Mouse (Mus musculus) embryonic stem cell, embryonic (primary cell): ENCODE measurements around the gene Pm20d2.

Experiments used
- CTCF ChIA-PET, 4 experiments: fragments of 300-600 bp in 2 of 4; fragments of 350-600 bp in 2 of 4; sonication (Branson Sonifier 250); formaldehyde crosslinking; loops; one replicate each; lab custom pipeline; 2022; ENCODE audit warnings: inconsistent platforms in 2 of 4; lab: Charles Lee
- POLR2A ChIA-PET, 4 experiments: fragments of 300-600 bp in 2 of 4; fragments of 350-600 bp in 2 of 4; sonication (Branson Sonifier 250); formaldehyde crosslinking; loops; one replicate each; lab custom pipeline; 2022; ENCODE audit warnings: antibody characterized with exemption in 4 of 4, inconsistent platforms in 1 of 4; lab: Charles Lee

Gene Pm20d2

GRCm38 (mm10) chr4:33189735-33190036 lies at the start of gene Pm20d2:
TSS of gene Pm20d2 (minus strand) at chr4:33189737.
- CTCF ChIA-PET = interaction anchor here in 3 of 4 experiments (0.6 to 2.1 kb wide), 15 partner anchors 8 to 1108 kb away, joined by 3 to 11 read pairs (median 4); no protein-coding TSS in a partner anchor
- POLR2A ChIA-PET = interaction anchor here (0.6 to 3.4 kb wide), 45 partner anchors 9 to 781 kb away, joined by 3 to 30 read pairs (median 4); partner anchors contain the start of genes Srsf12 (in 2 of the 4), Ankrd6 (in 1 of the 4) and Rngtt (in 1 of the 4)

GRCm38 (mm10) chr4:33230881-33231280 lies 41.3 kb upstream of the Pm20d2 start:
- ChIA-PET POLR2A (interaction anchor here in 2 of 4 experiments (0.9 to 2.3 kb wide), 9 partner anchors 10 to 29 kb away, joined by 3 to 9 read pairs (median 3); no protein-coding TSS in a partner anchor), CTCF (no interaction called here)

GRCm38 (mm10) chr4:33229639-33230038 lies 40.1 kb upstream of the Pm20d2 start:
- POLR2A ChIA-PET = interaction anchor here in 1 of 4 experiments (1.4 to 1.9 kb wide), 3 partner anchors 8 to 27 kb away, joined by 3 to 6 read pairs (median 3); no protein-coding TSS in a partner anchor
- CTCF ChIA-PET = interaction anchor here in 1 of 4 experiments (0.6 kb wide), 1 partner anchor 19 kb away, joined by 3 read pairs; no protein-coding TSS in a partner anchor

- POLR2A ChIA-PET = no interaction called here
Observed at GRCm38 (mm10) chr4:33227164-33227563, 37.6 kb upstream of the Pm20d2 start.

GRCm38 (mm10) chr4:33224003-33224675 lies 34.6 kb upstream of the Pm20d2 start:
- ChIA-PET POLR2A (interaction anchor here in 3 of 4 experiments (0.6 to 1.9 kb wide), 8 partner anchors 14 to 274 kb away, joined by 3 to 12 read pairs (median 4); partner anchors contain the start of genes Rngtt (in 1 of the 3) and Srsf12 (in 1 of the 3)), CTCF (interaction anchor here in 1 of 4 experiments (0.6 kb wide), 1 partner anchor 353 kb away, joined by 5 read pairs; no protein-coding TSS in a partner anchor)

More at GRCm38 (mm10) chr4:33227164-33227563, 37.6 kb upstream of the Pm20d2 start:
- CTCF ChIA-PET = interaction anchor here in 1 of 4 experiments (0.7 kb wide), 2 partner anchors 17 to 198 kb away, joined by 3 read pairs; no protein-coding TSS in a partner anchor

- ChIA-PET CTCF (no interaction called here), POLR2A (interaction anchor here in 2 of 4 experiments (0.6 to 1.6 kb wide), 7 partner anchors 9 to 94 kb away, joined by 3 to 6 read pairs (median 4); partner anchors contain the start of gene Srsf12 (in 1 of the 2))
Observed at GRCm38 (mm10) chr4:33221847-33222246, 32.3 kb upstream of the Pm20d2 start.

- ChIA-PET CTCF (interaction anchor here (0.6 to 1.2 kb wide), 7 partner anchors 18 to 822 kb away, joined by 3 to 4 read pairs (median 3); no protein-coding TSS in a partner anchor), POLR2A (interaction anchor here in 3 of 4 experiments (0.5 to 2.5 kb wide), 18 partner anchors 9 to 703 kb away, joined by 3 to 12 read pairs (median 5); partner anchors contain the start of genes Pm20d2 (in 2 of the 3) and Rngtt (in 1 of the 3))
Observed at GRCm38 (mm10) chr4:33208881-33209841, 19.6 kb upstream of the Pm20d2 start, which contains the start of gene Srsf12. TSS of gene Srsf12 (plus strand) at chr4:33208991.

GRCm38 (mm10) chr4:33207551-33207950 lies 18.0 kb upstream of the Pm20d2 start:
- POLR2A ChIA-PET = interaction anchor here in 3 of 4 experiments (0.9 to 2.5 kb wide), 8 partner anchors 10 to 103 kb away, joined by 3 to 12 read pairs (median 5); partner anchors contain the start of genes Pm20d2 (in 1 of the 3) and Rngtt (in 1 of the 3)
- CTCF ChIA-PET = interaction anchor here in 3 of 4 experiments (0.7 to 1.4 kb wide), 3 partner anchors 85 to 117 kb away, joined by 3 to 6 read pairs (median 4); no protein-coding TSS in a partner anchor

- CTCF ChIA-PET = interaction anchor here in 3 of 4 experiments (0.5 to 2.2 kb wide), 12 partner anchors 10 to 667 kb away, joined by 3 to 12 read pairs (median 4); partner anchors contain the start of gene Pm20d2 (in 1 of the 3)
- POLR2A ChIA-PET = interaction anchor here in 2 of 4 experiments (0.7 to 1.5 kb wide), 3 partner anchors 15 to 16 kb away, joined by 3 read pairs; partner anchors contain the start of gene Pm20d2 (in 2 of the 2)
Observed at GRCm38 (mm10) chr4:33204682-33205081, 15.1 kb upstream of the Pm20d2 start.

GRCm38 (mm10) chr4:33198117-33198516 lies 8.6 kb upstream of the Pm20d2 start:
- CTCF ChIA-PET = interaction anchor here in 2 of 4 experiments (0.5 to 1.1 kb wide), 2 partner anchors 9 to 254 kb away, joined by 4 to 6 read pairs; partner anchors contain the start of gene Pm20d2 (in 1 of the 2)
- POLR2A ChIA-PET = interaction anchor here in 2 of 4 experiments (0.5 to 0.7 kb wide), 4 partner anchors 8 to 146 kb away, joined by 3 to 4 read pairs (median 4); partner anchors contain the start of gene Pm20d2 (in 1 of the 2)

- ChIA-PET CTCF (interaction anchor here in 3 of 4 experiments (0.6 to 2.1 kb wide), 15 partner anchors 9 to 1108 kb away, joined by 3 to 6 read pairs (median 4); no protein-coding TSS in a partner anchor), POLR2A (interaction anchor here (0.6 to 3.4 kb wide), 62 partner anchors 8 to 781 kb away, joined by 3 to 30 read pairs (median 4); partner anchors contain the start of genes Rngtt (in 2 of the 4), Srsf12 (in 2 of the 4), Ankrd6 (in 1 of the 4) and Casp8ap2 (in 1 of the 4))
Observed at GRCm38 (mm10) chr4:33188781-33189734, 479 bp downstream of the Pm20d2 start.

GRCm38 (mm10) chr4:33188164-33188563 lies 1.4 kb downstream of the Pm20d2 start:
- CTCF ChIA-PET = interaction anchor here in 2 of 4 experiments (0.6 to 2.1 kb wide), 5 partner anchors 8 to 64 kb away, joined by 3 to 6 read pairs (median 4); partner anchors contain the start of gene Srsf12 (in 1 of the 2)

GRCm38 (mm10) chr4:33183477-33183876 lies 6.1 kb downstream of the Pm20d2 start:
- CTCF ChIA-PET = no interaction called here
- POLR2A ChIA-PET = no interaction called here

More at GRCm38 (mm10) chr4:33188164-33188563, 1.4 kb downstream of the Pm20d2 start:
- POLR2A ChIA-PET = interaction anchor here in 3 of 4 experiments (0.6 to 3.4 kb wide), 32 partner anchors 7 to 601 kb away, joined by 3 to 30 read pairs (median 4); partner anchors contain the start of genes Rngtt (in 2 of the 3), Casp8ap2 (in 1 of the 3), Lyrm2 (in 1 of the 3) and Pnrc1 (in 1 of the 3)

GRCm38 (mm10) chr4:33152087-33153038 lies 37.2 kb downstream of the Pm20d2 start:
- POLR2A ChIA-PET = interaction anchor here in 3 of 4 experiments (0.5 to 1.7 kb wide), 4 partner anchors 14 to 95 kb away, joined by 3 to 6 read pairs (median 4); partner anchors contain the start of gene Pm20d2 (in 1 of the 3)
- CTCF ChIA-PET = interaction anchor here in 1 of 4 experiments (0.6 kb wide), 1 partner anchor 52 kb away, joined by 3 read pairs; no protein-coding TSS in a partner anchor
